Mouse (Mus musculus): Measurements from ENCODE around the gene 1110004F10Rik.

GRCm38 (mm10) chr7:116103091-116103490, 63.9 kb downstream of the 1110004F10Rik start:
- TF ChIP-seq POLR2A (IDR thresholded peaks at IDR 0.05; ENCODE audit: control insufficient read depth, extremely low read depth, insufficient read depth, low read length, poor library complexity) (no peak), CTCF (IDR thresholded peaks at IDR 0.05; ENCODE audit: borderline replicate concordance, control insufficient read depth, extremely low read depth, insufficient read depth, low read length, poor library complexity) (no peak)
